2 mouse cellular contexts compared by ENCODE assay signal in the genomic region with DNA sequence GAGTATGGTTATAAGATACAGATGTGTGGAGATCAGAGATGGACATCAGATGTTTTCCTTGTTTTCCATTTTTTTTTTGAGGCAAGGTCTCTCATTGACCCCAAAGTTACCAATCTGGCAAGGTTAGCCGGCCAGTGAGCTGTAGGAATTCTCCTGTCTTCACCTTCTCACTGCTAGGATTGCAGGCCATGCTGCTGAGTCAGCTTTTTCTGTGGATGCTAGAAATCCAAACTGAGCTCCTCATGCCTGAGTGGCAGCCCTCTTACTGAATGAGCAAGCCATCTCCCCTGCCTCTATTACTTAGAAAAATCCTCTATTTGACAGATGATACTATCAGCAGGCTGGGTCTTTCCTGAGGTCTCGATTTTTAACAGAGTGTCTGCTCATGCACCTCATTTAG.
A peak's percentile ranks its signal among the peaks of the same experiment; 100 is the strongest.
TF ChIP-seq lines count a peak whose summit lies in the region.

No protein-coding gene starts in this region.

TF ChIP-seq in CH12.LX, 34 proteins besides CTCF, POLR2A, EP300 and RAD21:
- no peak for TF ChIP-seq ZMIZ1 (IDR thresholded peaks at IDR 0.05; ENCODE audit: low read depth, low read length)
- no peak for TF ChIP-seq CHD1 (IDR thresholded peaks at IDR 0.05; ENCODE audit: low read depth, low read length)
- no peak for TF ChIP-seq CHD2 (IDR thresholded peaks at IDR 0.05; ENCODE audit: low read length)
- TF ChIP-seq PAX5 (IDR thresholded peaks at IDR 0.05; ENCODE audit: low read length), result no peak
- TF ChIP-seq MAFK (IDR thresholded peaks at IDR 0.05; ENCODE audit: insufficient replicate concordance, low read length), result peak; percentile 90
- no peak for TF ChIP-seq MXI1 (IDR thresholded peaks at IDR 0.05; ENCODE audit: low read depth, low read length)

TF ChIP-seq in MEL, 35 proteins besides CTCF, POLR2A, EP300 and RAD21:
- peak; percentile 88 for TF ChIP-seq MAFK (IDR thresholded peaks at IDR 0.05; ENCODE audit: borderline replicate concordance, low read depth, low read length)
- no peak for TF ChIP-seq CHD2 (IDR thresholded peaks at IDR 0.05; ENCODE audit: low read length)
